Mouse (Mus musculus): Measurements from ENCODE around the gene Tnfrsf8. TPM values are rescaled to one million over a fixed set of nuclear protein-coding genes. Genes with fewer than 3 reads are reported as not detected.

Tnfrsf8 gene
- polyA plus RNA-seq, 1 experiment from 2014 or later = 0.14 TPM

- no peak overlapping the region for H3K27ac ChIP-seq (replicated peaks)
- H3K4me2 ChIP-seq = no peak overlapping the region
- no peak overlapping the region for H3K9ac ChIP-seq (replicated peaks)
- no peak overlapping the region for H3K4me3 ChIP-seq (replicated peaks)
- 67% methylated on average over 3 of the region's 3 CpGs for WGBS
- no peak for ATAC-seq (ENCODE audit: low FRiP score)
- H3K9me3 ChIP-seq (replicated peaks) = no peaks in the 10 kb centered on the region
- no peaks in the 10 kb centered on the region for H3K4me1 ChIP-seq
- H3K36me3 ChIP-seq = no peaks in the 10 kb centered on the region
- no peaks in the 10 kb centered on the region for H3K27me3 ChIP-seq (replicated peaks)
Measured at GRCm38 (mm10) chr4:145278724-145279370, 36.1 kb downstream of the Tnfrsf8 start.

GRCm38 (mm10) chr4:145278231-145278630 is 36.7 kb downstream of the Tnfrsf8 start:
- Histone ChIP-seq H3K4me1 (no peaks in the 10 kb centered on the region), H3K9me3 (replicated peaks) (no peaks in the 10 kb centered on the region), H3K27me3 (replicated peaks) (no peaks in the 10 kb centered on the region), H3K4me3 (replicated peaks) (no peak overlapping the region), H3K36me3 (no peaks in the 10 kb centered on the region), H3K9ac (replicated peaks) (no peak overlapping the region), H3K4me2 (no peak overlapping the region), H3K27ac (replicated peaks) (no peak overlapping the region)
- no peak for ATAC-seq (ENCODE audit: low FRiP score)
- 93% methylated on average over 2 of the region's 2 CpGs for WGBS

- Histone ChIP-seq H3K4me1 (no peaks in the 10 kb centered on the region), H3K9ac (replicated peaks) (no peak overlapping the region), H3K9me3 (replicated peaks) (no peaks in the 10 kb centered on the region), H3K27me3 (replicated peaks) (no peaks in the 10 kb centered on the region), H3K27ac (replicated peaks) (no peak overlapping the region), H3K4me2 (no peak overlapping the region), H3K4me3 (replicated peaks) (no peak overlapping the region), H3K36me3 (no peaks in the 10 kb centered on the region)
- ATAC-seq (ENCODE audit: low FRiP score) = no peak
- 90% methylated on average over 6 of the region's 6 CpGs for WGBS
Measured at GRCm38 (mm10) chr4:145276368-145277249, 38.4 kb downstream of the Tnfrsf8 start.

GRCm38 (mm10) chr4:145274887-145275286 is 40.1 kb downstream of the Tnfrsf8 start:
- Histone ChIP-seq H3K27me3 (replicated peaks) (no peaks in the 10 kb centered on the region), H3K4me2 (no peak overlapping the region), H3K9ac (replicated peaks) (no peak overlapping the region), H3K4me3 (replicated peaks) (no peak overlapping the region), H3K9me3 (replicated peaks) (no peaks in the 10 kb centered on the region), H3K27ac (replicated peaks) (no peak overlapping the region), H3K4me1 (no peaks in the 10 kb centered on the region), H3K36me3 (no peaks in the 10 kb centered on the region)
- no peak for ATAC-seq (ENCODE audit: low FRiP score)
- WGBS = 93% methylated on average over 5 of the region's 5 CpGs

GRCm38 (mm10) chr4:145273923-145274322 is 41.0 kb downstream of the Tnfrsf8 start:
- Histone ChIP-seq H3K9me3 (replicated peaks) (no peaks in the 10 kb centered on the region), H3K27me3 (replicated peaks) (no peaks in the 10 kb centered on the region), H3K4me1 (no peaks in the 10 kb centered on the region), H3K27ac (replicated peaks) (no peak overlapping the region), H3K36me3 (no peaks in the 10 kb centered on the region), H3K4me2 (no peak overlapping the region), H3K9ac (replicated peaks) (no peak overlapping the region), H3K4me3 (replicated peaks) (no peak overlapping the region)
- WGBS = 90% methylated on average over 5 of the region's 5 CpGs
- ATAC-seq (ENCODE audit: low FRiP score) = no peak

- no peaks in the 10 kb centered on the region for H3K9me3 ChIP-seq (replicated peaks)
- no peak for ATAC-seq (ENCODE audit: low FRiP score)
- H3K4me1 ChIP-seq = no peaks in the 10 kb centered on the region
- no peak overlapping the region for H3K27ac ChIP-seq (replicated peaks)
- no peak overlapping the region for H3K4me3 ChIP-seq (replicated peaks)
- H3K9ac ChIP-seq (replicated peaks) = no peak overlapping the region
- H3K27me3 ChIP-seq (replicated peaks) = no peaks in the 10 kb centered on the region
- WGBS = 73% methylated on average over 1 of the region's 1 CpGs
- H3K4me2 ChIP-seq = no peak overlapping the region
- no peaks in the 10 kb centered on the region for H3K36me3 ChIP-seq
Measured at GRCm38 (mm10) chr4:145272763-145273162, 42.2 kb downstream of the Tnfrsf8 start.

GRCm38 (mm10) chr4:145271634-145272033 is 43.3 kb downstream of the Tnfrsf8 start:
- no peaks in the 10 kb centered on the region for H3K9me3 ChIP-seq (replicated peaks)

GRCm38 (mm10) chr4:145270136-145270535 is 44.8 kb downstream of the Tnfrsf8 start:
- Histone ChIP-seq H3K9ac (replicated peaks) (no peak overlapping the region), H3K4me2 (no peak overlapping the region), H3K4me3 (replicated peaks) (no peak overlapping the region), H3K36me3 (no peaks in the 10 kb centered on the region), H3K27me3 (replicated peaks) (no peaks in the 10 kb centered on the region), H3K27ac (replicated peaks) (no peak overlapping the region), H3K4me1 (no peaks in the 10 kb centered on the region), H3K9me3 (replicated peaks) (no peaks in the 10 kb centered on the region)
- 86% methylated on average over 5 of the region's 5 CpGs for WGBS
- no peak for ATAC-seq (ENCODE audit: low FRiP score)

More at GRCm38 (mm10) chr4:145271634-145272033, 43.3 kb downstream of the Tnfrsf8 start:
- Histone ChIP-seq H3K27me3 (replicated peaks) (no peaks in the 10 kb centered on the region), H3K36me3 (no peaks in the 10 kb centered on the region), H3K27ac (replicated peaks) (no peak overlapping the region), H3K4me3 (replicated peaks) (no peak overlapping the region), H3K4me1 (no peaks in the 10 kb centered on the region), H3K9ac (replicated peaks) (no peak overlapping the region), H3K4me2 (no peak overlapping the region)
- no peak for ATAC-seq (ENCODE audit: low FRiP score)
- 75% methylated on average over 4 of the region's 4 CpGs for WGBS

GRCm38 (mm10) chr4:145267631-145268110 is 47.3 kb downstream of the Tnfrsf8 start:
- ATAC-seq (ENCODE audit: low FRiP score) = no peak
- Histone ChIP-seq H3K9ac (replicated peaks) (no peak overlapping the region), H3K27me3 (replicated peaks) (no peaks in the 10 kb centered on the region), H3K4me1 (no peaks in the 10 kb centered on the region), H3K27ac (replicated peaks) (no peak overlapping the region), H3K4me3 (replicated peaks) (no peak overlapping the region), H3K9me3 (replicated peaks) (no peaks in the 10 kb centered on the region), H3K36me3 (no peaks in the 10 kb centered on the region), H3K4me2 (no peak overlapping the region)
- WGBS = 88% methylated on average over 4 of the region's 4 CpGs

- no peak for ATAC-seq (ENCODE audit: low FRiP score)
- Histone ChIP-seq H3K27me3 (replicated peaks) (no peaks in the 10 kb centered on the region), H3K9me3 (replicated peaks) (no peaks in the 10 kb centered on the region), H3K36me3 (no peaks in the 10 kb centered on the region), H3K4me3 (replicated peaks) (no peak overlapping the region), H3K4me1 (no peaks in the 10 kb centered on the region), H3K9ac (replicated peaks) (no peak overlapping the region), H3K4me2 (no peak overlapping the region), H3K27ac (replicated peaks) (no peak overlapping the region)
- WGBS = 86% methylated on average over 4 of the region's 4 CpGs
Measured at GRCm38 (mm10) chr4:145266505-145266904, 48.5 kb downstream of the Tnfrsf8 start.

GRCm38 (mm10) chr4:145264761-145265160 is 50.2 kb downstream of the Tnfrsf8 start:
- H3K27ac ChIP-seq (replicated peaks) = no peak overlapping the region
- no peak for ATAC-seq (ENCODE audit: low FRiP score)
- H3K4me2 ChIP-seq = no peak overlapping the region
- 5% methylated on average over 2 of the region's 2 CpGs for WGBS
- H3K4me1 ChIP-seq = no peaks in the 10 kb centered on the region
- no peak overlapping the region for H3K9ac ChIP-seq (replicated peaks)
- H3K27me3 ChIP-seq (replicated peaks) = no peaks in the 10 kb centered on the region
- no peaks in the 10 kb centered on the region for H3K36me3 ChIP-seq
- H3K4me3 ChIP-seq (replicated peaks) = no peak overlapping the region
- H3K9me3 ChIP-seq (replicated peaks) = no peaks in the 10 kb centered on the region

- Histone ChIP-seq H3K27me3 (replicated peaks) (no peaks in the 10 kb centered on the region), H3K4me1 (no peaks in the 10 kb centered on the region), H3K4me2 (no peak overlapping the region), H3K9me3 (replicated peaks) (no peaks in the 10 kb centered on the region), H3K9ac (replicated peaks) (no peak overlapping the region), H3K4me3 (replicated peaks) (no peak overlapping the region), H3K27ac (replicated peaks) (no peak overlapping the region), H3K36me3 (no peaks in the 10 kb centered on the region)
- 97% methylated on average over 1 of the region's 1 CpGs for WGBS
- ATAC-seq (ENCODE audit: low FRiP score) = no peak
Measured at GRCm38 (mm10) chr4:145263583-145263982, 51.4 kb downstream of the Tnfrsf8 start.
